Mouse (Mus musculus) lung, embryonic 14.5 days (tissue): Measurements from ENCODE around the gene Gab2. TPM values are rescaled to one million over a fixed set of nuclear protein-coding genes. Genes with fewer than 3 reads are reported as not detected.
"Not testable (repeated sequence)": the region's sequence is repeated elsewhere in the genome, so short reads cannot be mapped to it uniquely, and the experiment has no call there.

ENCODE experiments used
- ATAC-seq: fragments of 200-750 bp; cut with Nextera tagmentation; 2 replicates; pipeline ENCODE4 v1.8.0; 2017; ENCODE audit warnings: mild to moderate bottlenecking, moderate TSS enrichment, moderate library complexity; ENCODE audit not compliant: insufficient read depth
- DNase-seq: peaks from one replicate; pipeline ENCODE4 v3.0.0-alpha.2; 2015
- H3K27ac ChIP-seq: fragments of 300-500 bp; sonication (generic); 2 replicates; pipeline ENCODE4 v1.5.1; 2014; ENCODE audit warnings: low read depth, mild to moderate bottlenecking, moderate library complexity
- H3K27me3 ChIP-seq: fragments of 300-500 bp; sonication (generic); 2 replicates; pipeline ENCODE4 v1.6.1; 2014; ENCODE audit warnings: low read length, control low read depth; ENCODE audit not compliant: insufficient read depth
- H3K36me3 ChIP-seq: fragments of 300-500 bp; sonication (generic); 2 replicates; pipeline ENCODE4 v1.6.1; 2014; ENCODE audit warnings: control low read depth; ENCODE audit not compliant: insufficient read depth
- H3K4me1 ChIP-seq: fragments of 300-500 bp; sonication (generic); 2 replicates; pipeline ENCODE4 v1.6.1; 2014; ENCODE audit warnings: antibody characterized with exemption, control low read depth; ENCODE audit not compliant: insufficient read depth
- H3K4me2 ChIP-seq: fragments of 300-500 bp; sonication (generic); 2 replicates; pipeline ENCODE4 v1.6.1; 2014; ENCODE audit warnings: mild to moderate bottlenecking
- H3K4me3 ChIP-seq: fragments of 300-500 bp; sonication (generic); 2 replicates; pipeline ENCODE4 v1.5.1; 2014; ENCODE audit warnings: low read depth, low read length
- H3K9ac ChIP-seq: fragments of 300-500 bp; sonication (generic); 2 replicates; pipeline ENCODE4 v1.6.1; 2014
- H3K9me3 ChIP-seq: fragments of 300-500 bp; sonication (generic); 2 replicates; pipeline ENCODE4 v1.6.1; 2016; ENCODE audit warnings: low read depth, low read length, control low read depth
- CTCF ChIP-seq: IDR thresholded peaks from 2 replicates; pipeline ENCODE4 v1.5.1; 2016; ENCODE audit warnings: antibody characterized with exemption, low read depth
- WGBS: fragments of 180-500 bp; shearing (Covaris S2); extraction: QIAGEN DNeasy Blood & Tissue Kit; methylation state at CpG from one replicate; pipeline ENCODE4 v1.1.7; 2014; 5-methylcytosine and 5-hydroxymethylcytosine counted together
- polyA plus RNA-seq: library from polyadenylated mRNA; unstranded; fragments of >200 nt; fragmentation: Nextera tagmentation; extraction: Ambion mirVana; gene quantifications from 2 replicates; pipeline ENCODE4 v1.2.1, GENCODE M21; 2014

Gab2 gene
- polyA plus RNA-seq, 1 experiment from 2014 or later: 9.3 TPM

DNA sequence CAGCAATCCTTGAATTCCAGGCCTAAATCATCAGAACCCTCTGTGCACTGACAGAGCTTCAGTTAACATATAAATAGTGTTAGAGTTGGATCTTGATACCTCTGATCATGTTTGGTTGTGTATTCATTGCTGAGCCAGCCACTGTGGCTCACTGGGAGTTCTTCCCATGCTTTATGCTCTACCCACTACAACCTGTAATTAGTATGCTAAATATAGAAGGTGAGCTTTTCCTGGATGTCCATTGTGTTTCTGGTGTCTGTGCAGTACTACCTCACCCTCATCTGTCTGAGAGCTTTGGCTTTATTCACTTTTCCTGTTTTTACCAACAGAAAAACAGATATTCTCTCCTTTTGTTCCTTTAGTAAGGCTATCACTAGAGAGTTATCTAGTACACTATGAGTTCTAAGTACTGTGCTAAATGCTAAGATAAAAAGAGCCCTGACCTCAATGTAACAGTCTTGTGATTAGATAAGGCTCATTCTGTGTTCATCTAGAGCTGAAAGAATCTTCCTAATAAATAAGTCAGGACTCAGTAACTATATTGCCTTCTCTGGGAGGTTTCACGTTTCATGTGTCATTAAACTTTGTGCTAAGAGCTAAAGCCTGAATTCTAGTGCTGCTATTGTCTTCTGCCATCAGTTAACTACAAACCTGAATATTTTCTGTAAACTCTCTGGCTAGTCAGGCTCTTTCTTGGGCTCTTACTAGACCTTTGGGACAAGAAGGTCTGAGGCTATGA is 127.6 kb downstream of the Gab2 start:
- Histone ChIP-seq H3K4me3 (no peak overlapping the region), H3K36me3 (no peaks in the 10 kb centered on the region), H3K4me1 (no peaks in the 10 kb centered on the region), H3K27ac (no peak overlapping the region), H3K9ac (no peak overlapping the region), H3K9me3 (no peaks in the 10 kb centered on the region), H3K27me3 (no peaks in the 10 kb centered on the region), H3K4me2 (no peak overlapping the region)
- WGBS: 70% methylated on average over 1 of the region's 1 CpGs
- ATAC-seq: no peak
- DNase-seq: no peak
- no peak for TF ChIP-seq CTCF

DNA sequence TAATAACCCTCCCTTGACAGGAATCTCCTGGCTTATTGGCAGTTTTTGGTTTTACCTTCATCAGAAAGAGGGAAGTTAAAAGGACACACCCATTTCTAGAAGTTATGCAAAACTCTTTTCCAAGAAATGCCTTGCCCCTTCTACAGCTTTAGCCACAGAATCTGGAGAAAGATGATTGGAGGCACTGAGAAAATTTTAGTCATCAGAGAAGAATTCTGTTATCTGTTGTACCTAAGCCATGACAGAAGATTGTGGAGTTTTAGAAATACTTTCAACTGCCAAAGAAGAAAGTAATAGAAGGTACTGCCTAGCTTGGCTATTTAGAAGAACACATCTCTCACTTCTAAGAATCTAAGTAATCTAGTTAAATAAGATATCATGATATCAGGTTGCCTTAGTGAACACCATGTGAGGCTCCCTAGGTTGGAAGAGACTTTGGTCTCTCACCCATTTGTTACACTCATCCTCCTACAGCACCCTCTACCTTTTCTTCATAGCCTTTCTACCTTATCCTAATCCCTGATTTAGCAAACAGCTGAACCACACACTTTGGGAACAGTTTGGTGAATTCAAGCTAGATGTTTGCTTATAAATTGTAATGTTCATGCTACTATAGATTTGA is 128.8 kb downstream of the Gab2 start:
- H3K9me3 ChIP-seq: no peaks in the 10 kb centered on the region
- TF ChIP-seq CTCF: no peak
- H3K4me3 ChIP-seq: no peak overlapping the region
- no peaks in the 10 kb centered on the region for H3K36me3 ChIP-seq
- H3K4me2 ChIP-seq: no peak overlapping the region
- DNase-seq (no peak), ATAC-seq (no peak)
- H3K27ac ChIP-seq: no peak overlapping the region
- H3K4me1 ChIP-seq: no peaks in the 10 kb centered on the region
- no peaks in the 10 kb centered on the region for H3K27me3 ChIP-seq
- no peak overlapping the region for H3K9ac ChIP-seq

DNA sequence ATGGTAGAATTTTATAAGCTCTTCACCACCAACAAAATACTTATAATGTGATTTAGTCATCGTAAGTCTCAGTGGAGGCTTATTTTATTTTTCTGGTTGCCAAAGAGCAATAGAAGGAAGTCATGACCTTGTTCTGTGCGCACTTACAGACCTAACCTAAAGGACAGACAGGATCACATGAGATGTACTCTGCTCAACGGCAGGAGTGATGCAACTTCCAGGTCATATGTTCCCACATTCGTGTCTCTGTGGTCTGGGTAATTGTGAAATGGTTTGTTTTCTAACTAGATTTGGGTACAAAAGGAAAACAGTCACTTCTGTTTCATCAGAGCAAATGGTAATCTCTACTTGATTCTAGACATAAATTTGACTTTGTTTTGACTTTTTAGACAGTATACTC is 129.7 kb downstream of the Gab2 start:
- Histone ChIP-seq H3K27ac (no peak overlapping the region), H3K4me1 (no peaks in the 10 kb centered on the region), H3K36me3 (no peaks in the 10 kb centered on the region), H3K4me2 (no peak overlapping the region), H3K9me3 (no peaks in the 10 kb centered on the region), H3K4me3 (no peak overlapping the region), H3K27me3 (no peaks in the 10 kb centered on the region), H3K9ac (no peak overlapping the region)
- WGBS: 72% methylated on average over 4 of the region's 4 CpGs
- ATAC-seq (no peak), DNase-seq (peak; percentile 15)
- no peak for TF ChIP-seq CTCF

- no peak for ATAC-seq
- no peak overlapping the region for H3K27ac ChIP-seq
- WGBS: 80% methylated on average over 2 of the region's 2 CpGs
These were observed 142.4 kb downstream of the Gab2 start for GRCm38 (mm10) chr7:97223836-97224235.

GRCm38 (mm10) chr7:97245261-97245949 is 164.0 kb downstream of the Gab2 start:
- TF ChIP-seq CTCF: no peak
- H3K9ac ChIP-seq: no peak overlapping the region
- H3K4me2 ChIP-seq: no peak overlapping the region
- H3K36me3 ChIP-seq: no peaks in the 10 kb centered on the region
- DNase-seq (peak; percentile 56), ATAC-seq (peak; percentile 62; the same call in 1 of the 2 replicates)
- H3K9me3 ChIP-seq: no peaks in the 10 kb centered on the region
- 70% methylated on average over 2 of the region's 2 CpGs for WGBS
- no peak overlapping the region for H3K4me3 ChIP-seq
- H3K27ac ChIP-seq: no peak overlapping the region
- 0 out of 2 replicates have a peak, but pooled peaks cover 5% of the 10 kb centered on the region for H3K4me1 ChIP-seq
- no peaks in the 10 kb centered on the region for H3K27me3 ChIP-seq

More at GRCm38 (mm10) chr7:97223836-97224235, 142.4 kb downstream of the Gab2 start:
- H3K4me1 ChIP-seq: no peaks in the 10 kb centered on the region
- H3K9ac ChIP-seq: no peak overlapping the region
- no peak for TF ChIP-seq CTCF
- H3K4me3 ChIP-seq: no peak overlapping the region
- no peak overlapping the region for H3K4me2 ChIP-seq
- no peaks in the 10 kb centered on the region for H3K9me3 ChIP-seq
- no peaks in the 10 kb centered on the region for H3K27me3 ChIP-seq
- no peak for DNase-seq
- peaks cover 8% of the 10 kb centered on the region; the same call in 1 of the 2 replicates for H3K36me3 ChIP-seq

GRCm38 (mm10) chr7:97245950-97246578 is 164.7 kb downstream of the Gab2 start:
- WGBS: 56% methylated on average over 2 of the region's 2 CpGs
- DNase-seq: peak; percentile 13
- H3K9ac ChIP-seq, H3K9me3 ChIP-seq, H3K4me3 ChIP-seq, H3K27ac ChIP-seq, H3K27me3 ChIP-seq, H3K36me3 ChIP-seq, H3K4me2 ChIP-seq, ATAC-seq, H3K4me1 ChIP-seq: not testable (repeated sequence)

- H3K27me3 ChIP-seq: no peaks in the 10 kb centered on the region
- H3K9me3 ChIP-seq: no peaks in the 10 kb centered on the region
- H3K27ac ChIP-seq: no peak overlapping the region
- no peak overlapping the region for H3K4me2 ChIP-seq
- DNase-seq (no peak), ATAC-seq (0 out of 2 replicates have a peak, but pooled peaks have one; percentile 50)
- no peak overlapping the region for H3K4me3 ChIP-seq
- H3K36me3 ChIP-seq: no peaks in the 10 kb centered on the region
- no peak overlapping the region for H3K9ac ChIP-seq
- 19% methylated on average over 1 of the region's 1 CpGs for WGBS
- no peak for TF ChIP-seq CTCF
- H3K4me1 ChIP-seq: 0 out of 2 replicates have a peak, but pooled peaks cover 5% of the 10 kb centered on the region
These were observed 166.3 kb downstream of the Gab2 start for GRCm38 (mm10) chr7:97247661-97248060.
